Mouse (Mus musculus) cortical plate, adult 2 months (tissue): ENCODE data around the gene Stip1.

Experiments used
- CTCF ChIP-seq: fragments of 200-500 bp; IDR thresholded peaks from 2 replicates; pipeline ENCODE4 v1.5.1; 2011; ENCODE audit warnings: mild to moderate bottlenecking, control low read depth, low read length; ENCODE audit not compliant: insufficient read depth; ENCODE audit errors: extremely low read depth
- POLR2A ChIP-seq: fragments of 200-500 bp; IDR thresholded peaks from 2 replicates; pipeline ENCODE4 v1.6.1; 2011; ENCODE audit warnings: mild to moderate bottlenecking, low read length, control low read depth; ENCODE audit not compliant: insufficient read depth; ENCODE audit errors: extremely low read depth

- TF ChIP-seq CTCF (no peak), POLR2A (no peak)
These were observed 61.2 kb downstream of the Stip1 start for GRCm38 (mm10) chr19:6978639-6978974.
